Mouse (Mus musculus) ES-Bruce4 (cell line): ENCODE results near the gene Olfr495. TPM values are rescaled to one million over a fixed set of nuclear protein-coding genes. Genes with fewer than 3 reads are reported as not detected.

Experiments
- H3K27ac ChIP-seq: 2 replicates; pipeline ENCODE4 v1.5.1; 2012; ENCODE audit warnings: low read length, inconsistent platforms; ENCODE audit not compliant: insufficient read depth
- H3K27me3 ChIP-seq: 2 replicates; pipeline ENCODE4 v1.6.1; 2012; ENCODE audit warnings: mild to moderate bottlenecking, low read length, inconsistent platforms; ENCODE audit not compliant: control insufficient read depth, poor library complexity, insufficient read depth, severe bottlenecking
- H3K36me3 ChIP-seq: 2 replicates; pipeline ENCODE4 v1.6.1; 2012; ENCODE audit warnings: inconsistent platforms, mild to moderate bottlenecking, low read length, moderate library complexity; ENCODE audit not compliant: control insufficient read depth, poor library complexity, insufficient read depth, severe bottlenecking
- H3K4me1 ChIP-seq: one replicate; pipeline ENCODE4 v1.8.1; 2011; ENCODE audit warnings: low read length; ENCODE audit not compliant: control insufficient read depth, insufficient read depth
- H3K4me3 ChIP-seq: 2 replicates; pipeline ENCODE4 v1.5.1; 2011; ENCODE audit warnings: low read depth, mild to moderate bottlenecking, low read length
- H3K9ac ChIP-seq: 2 replicates; pipeline ENCODE4 v1.6.1; 2012; ENCODE audit warnings: low read depth, mild to moderate bottlenecking, inconsistent platforms; ENCODE audit not compliant: poor library complexity, severe bottlenecking
- H3K9me3 ChIP-seq: replicated peaks from 2 replicates; pipeline ENCODE4 v1.6.1; 2012; ENCODE audit warnings: mild to moderate bottlenecking, low read length, inconsistent platforms; ENCODE audit not compliant: control insufficient read depth, poor library complexity, insufficient read depth, severe bottlenecking
- CTCF ChIP-seq: IDR thresholded peaks from one replicate; pipeline ENCODE4 v1.8.1; 2011; ENCODE audit warnings: low read depth, low read length
- EP300 ChIP-seq: IDR thresholded peaks from 2 replicates; pipeline ENCODE4 v1.6.1; 2011; ENCODE audit warnings: low read depth, low read length; ENCODE audit not compliant: insufficient read depth
- POLR2A ChIP-seq: IDR thresholded peaks from one replicate; pipeline ENCODE4 v1.8.1; 2011; ENCODE audit warnings: low read length; ENCODE audit not compliant: insufficient read depth
- polyA plus RNA-seq: library from polyadenylated mRNA; stranded (reverse); fragments of >200 nt; gene quantifications from 2 replicates; pipeline ENCODE4 v1.2.4, GENCODE M21; 2011; ENCODE audit warnings: low read depth; ENCODE audit not compliant: missing spikeins, insufficient read depth, insufficient read length

Olfr495 gene
- polyA plus RNA-seq: not detected in 2 replicates

DNA sequence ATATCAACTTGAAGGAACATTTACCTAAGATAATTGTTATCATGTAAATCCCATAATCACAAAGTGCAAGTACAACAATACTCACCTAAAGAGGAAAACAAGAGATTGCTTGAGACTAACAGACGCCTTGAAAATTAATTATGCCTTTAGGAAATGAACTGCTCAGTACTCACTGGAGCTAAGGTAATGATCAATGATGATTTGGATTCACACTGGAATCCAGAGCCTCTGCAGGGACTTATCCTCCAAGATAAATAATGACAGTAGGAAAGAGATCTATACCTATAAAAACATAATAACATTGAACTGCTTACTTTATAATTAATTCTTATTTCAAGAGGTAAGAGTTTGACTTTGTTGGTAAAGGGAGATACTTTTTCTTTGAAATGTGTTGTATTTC, at the start of gene Olfr495:
TSS of gene Olfr495 (plus strand) at position 301 of the 400 bp plus-strand sequence.
- Histone ChIP-seq H3K4me1 (no peaks in the 10 kb centered on the region), H3K4me3 (no peak within 1 kb of the TSS), H3K27ac (no peak within 1 kb of the TSS), H3K36me3 (no peaks in the 10 kb centered on the region), H3K27me3 (no peaks in the 10 kb centered on the region), H3K9ac (no peak within 1 kb of the TSS), H3K9me3 (no peaks in the 10 kb centered on the region)
- TF ChIP-seq POLR2A: no peak
- TF ChIP-seq EP300: no peak
- no peak for TF ChIP-seq CTCF

DNA sequence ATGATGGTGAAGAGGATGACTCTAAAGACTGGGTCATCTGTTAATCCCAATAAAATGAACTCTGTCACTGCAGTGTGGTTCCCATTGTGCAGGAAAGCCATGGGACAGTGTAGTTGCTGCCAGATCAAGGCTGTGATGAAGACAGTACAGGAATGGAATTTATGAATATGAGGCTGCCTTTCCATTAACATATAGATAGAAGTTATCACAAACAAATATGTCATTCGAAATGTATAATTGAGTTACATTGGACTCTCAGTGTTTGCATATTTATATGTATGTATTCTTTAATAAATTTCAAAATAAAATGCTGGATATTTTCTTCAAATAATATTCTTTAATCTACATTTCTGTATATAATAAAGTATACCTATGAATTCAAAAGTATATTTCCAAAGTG, 46.1 kb upstream of the Olfr495 start, which contains the start of gene Olfr493:
TSS of gene Olfr493 (minus strand) at position 101 of the 400 bp plus-strand sequence.
- Histone ChIP-seq H3K9ac (no peak within 1 kb of the TSS), H3K27ac (no peak within 1 kb of the TSS), H3K4me3 (no peak within 1 kb of the TSS), H3K36me3 (no peaks in the 10 kb centered on the region), H3K9me3 (no peaks in the 10 kb centered on the region), H3K27me3 (no peaks in the 10 kb centered on the region), H3K4me1 (no peaks in the 10 kb centered on the region)
- TF ChIP-seq POLR2A: no peak
- no peak for TF ChIP-seq CTCF
- TF ChIP-seq EP300: no peak

DNA sequence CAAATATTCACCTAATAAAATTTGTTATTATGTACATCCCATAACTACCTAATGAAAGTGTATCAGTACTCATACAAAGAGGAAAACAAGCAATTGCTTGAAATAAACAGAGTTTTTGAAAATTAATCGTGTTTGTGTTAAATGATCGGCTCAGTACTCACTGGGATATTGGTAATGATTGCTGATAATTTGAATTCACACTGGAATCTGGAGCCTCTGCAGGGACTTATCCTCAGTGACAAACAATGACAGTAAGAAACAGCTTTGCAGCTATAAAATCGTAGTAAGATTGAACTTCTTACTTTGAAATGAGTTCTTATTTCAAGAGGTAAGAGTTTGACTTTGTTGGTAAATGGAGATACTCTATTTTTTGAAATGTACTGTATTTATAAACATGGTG, 27.9 kb upstream of the Olfr495 start, which contains the start of gene Olfr494:
TSS of gene Olfr494 (plus strand) at position 301 of the 400 bp plus-strand sequence.
- Histone ChIP-seq H3K4me3 (no peak within 1 kb of the TSS), H3K4me1 (no peaks in the 10 kb centered on the region), H3K36me3 (no peaks in the 10 kb centered on the region), H3K9ac (no peak within 1 kb of the TSS), H3K27me3 (no peaks in the 10 kb centered on the region), H3K27ac (no peak within 1 kb of the TSS), H3K9me3 (no peaks in the 10 kb centered on the region)
- TF ChIP-seq POLR2A (no peak), EP300 (no peak), CTCF (no peak)

DNA sequence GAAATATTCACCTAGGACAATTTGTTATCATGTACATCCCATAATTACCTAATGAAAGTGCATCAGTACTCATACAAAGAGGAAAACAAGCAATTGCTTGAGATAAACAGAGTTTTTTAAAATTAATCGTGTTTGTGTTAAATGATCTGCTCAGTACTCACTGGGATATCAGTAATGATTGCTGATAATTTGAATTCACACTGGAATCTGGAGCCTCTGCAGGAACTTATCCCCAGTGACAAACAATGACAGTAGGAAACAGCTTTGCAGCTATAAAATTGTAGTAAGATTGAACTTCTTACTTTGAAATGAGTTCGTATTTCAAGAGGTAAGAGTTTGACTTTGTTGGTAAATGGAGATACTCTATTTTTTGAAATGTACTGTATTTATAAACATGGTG, 27.2 kb downstream of the Olfr495 start, which contains the start of gene Olfr497:
TSS of gene Olfr497 (plus strand) at position 301 of the 400 bp plus-strand sequence.
- no peaks in the 10 kb centered on the region for H3K36me3 ChIP-seq
- no peaks in the 10 kb centered on the region for H3K9me3 ChIP-seq
- no peak within 1 kb of the TSS for H3K9ac ChIP-seq
- TF ChIP-seq CTCF (no peak), EP300 (no peak)
- no peaks in the 10 kb centered on the region for H3K27me3 ChIP-seq
- no peaks in the 10 kb centered on the region for H3K4me1 ChIP-seq
- no peak within 1 kb of the TSS for H3K27ac ChIP-seq
- no peak within 1 kb of the TSS for H3K4me3 ChIP-seq

Other genes with a start within 250 kb of the Olfr495 start
- not detected in 2 replicates for gene Olfr485, start 233.3 kb upstream of the Olfr495 start, polyA plus RNA-seq
- gene Olfr486, start 220.4 kb upstream of the Olfr495 start, polyA plus RNA-seq: not detected in 2 replicates
- gene Olfr487, start 178.5 kb upstream of the Olfr495 start, polyA plus RNA-seq: not detected in 2 replicates
- not detected in 2 replicates for gene Olfr488, start 134.8 kb upstream of the Olfr495 start, polyA plus RNA-seq
- gene Olfr490, start 104.2 kb upstream of the Olfr495 start, polyA plus RNA-seq: not detected in 2 replicates
- not detected in 2 replicates for gene Olfr491, start 79.7 kb upstream of the Olfr495 start, polyA plus RNA-seq
- gene Olfr492, start 69.5 kb upstream of the Olfr495 start, polyA plus RNA-seq: not detected in 2 replicates
- not detected in 2 replicates for gene Olfr493, start 46.2 kb upstream of the Olfr495 start, polyA plus RNA-seq
- gene Olfr494, start 27.8 kb upstream of the Olfr495 start, polyA plus RNA-seq: not detected in 2 replicates
- gene Olfr497, start 27.3 kb downstream of the Olfr495 start, polyA plus RNA-seq: not detected in 2 replicates
- gene Olfr498, start 72.2 kb downstream of the Olfr495 start, polyA plus RNA-seq: not detected in 2 replicates
- not detected in 2 replicates for gene Olfr502, start 131.9 kb downstream of the Olfr495 start, polyA plus RNA-seq
- not detected in 2 replicates for gene Olfr503, start 151.4 kb downstream of the Olfr495 start, polyA plus RNA-seq
- not detected in 2 replicates for gene Olfr504, start 172.6 kb downstream of the Olfr495 start, polyA plus RNA-seq
- gene Olfr506, start 217.6 kb downstream of the Olfr495 start, polyA plus RNA-seq: 0.20 TPM in 1 of 2 replicates, not detected in the other
- gene Olfr507, start 228.6 kb downstream of the Olfr495 start, polyA plus RNA-seq: not detected in 2 replicates
- gene Olfr508, start 236.8 kb downstream of the Olfr495 start, polyA plus RNA-seq: not detected in 2 replicates